Mouse (Mus musculus): ENCODE results near the gene Usp18. TPM values are rescaled to one million over a fixed set of nuclear protein-coding genes. Genes with fewer than 3 reads are reported as not detected.
A peak's percentile ranks its signal among the peaks of the same experiment; 100 is the strongest.

Usp18 gene
- polyA plus RNA-seq, 1 experiment from 2014 or later: 1.7 TPM

- Histone ChIP-seq H3K36me3 (ENCODE audit: control insufficient read depth, insufficient read depth, low read length) (no peaks in the 10 kb centered on the region), H3K9ac (ENCODE audit: low read depth, low read length) (no peak overlapping the region), H3K4me3 (ENCODE audit: low read length) (no peak overlapping the region), H3K27me3 (replicated peaks; ENCODE audit: control insufficient read depth, insufficient read depth, low read length) (peaks cover 3% of the 10 kb centered on the region; the same call in 1 of the 2 replicates), H3K27ac (ENCODE audit: low read depth, low read length) (no peak overlapping the region), H3K4me1 (ENCODE audit: control insufficient read depth, insufficient read depth, low read depth, low read length) (peaks cover 11% of the 10 kb centered on the region), H3K9me3 (ENCODE audit: control insufficient read depth, low read length) (no peaks in the 10 kb centered on the region), H3K4me2 (ENCODE audit: low read length) (peak overlapping the region; percentile 97)
- no peak for ATAC-seq
- 7% methylated on average over 4 of the region's 5 CpGs for WGBS
Observed at GRCm38 (mm10) chr6:121211743-121212142, 34.0 kb upstream of the Usp18 start.

GRCm38 (mm10) chr6:121212988-121213387 lies 32.7 kb upstream of the Usp18 start:
- Histone ChIP-seq H3K4me2 (ENCODE audit: low read length) (no peak overlapping the region), H3K27ac (ENCODE audit: low read depth, low read length) (no peak overlapping the region), H3K4me1 (ENCODE audit: control insufficient read depth, insufficient read depth, low read depth, low read length) (peaks cover 11% of the 10 kb centered on the region), H3K4me3 (ENCODE audit: low read length) (no peak overlapping the region), H3K9me3 (ENCODE audit: control insufficient read depth, low read length) (no peaks in the 10 kb centered on the region), H3K27me3 (replicated peaks; ENCODE audit: control insufficient read depth, insufficient read depth, low read length) (peaks cover 3% of the 10 kb centered on the region; the same call in 1 of the 2 replicates), H3K9ac (ENCODE audit: low read depth, low read length) (no peak overlapping the region), H3K36me3 (ENCODE audit: control insufficient read depth, insufficient read depth, low read length) (no peaks in the 10 kb centered on the region)
- ATAC-seq: no peak
- 88% methylated on average over 4 of the region's 4 CpGs for WGBS

- ATAC-seq: no peak
- Histone ChIP-seq H3K4me1 (ENCODE audit: control insufficient read depth, insufficient read depth, low read depth, low read length) (peaks cover 11% of the 10 kb centered on the region), H3K4me3 (ENCODE audit: low read length) (no peak overlapping the region), H3K9me3 (ENCODE audit: control insufficient read depth, low read length) (no peaks in the 10 kb centered on the region), H3K4me2 (ENCODE audit: low read length) (no peak overlapping the region), H3K27me3 (replicated peaks; ENCODE audit: control insufficient read depth, insufficient read depth, low read length) (peaks cover 3% of the 10 kb centered on the region; the same call in 1 of the 2 replicates), H3K36me3 (ENCODE audit: control insufficient read depth, insufficient read depth, low read length) (no peaks in the 10 kb centered on the region), H3K27ac (ENCODE audit: low read depth, low read length) (no peak overlapping the region), H3K9ac (ENCODE audit: low read depth, low read length) (no peak overlapping the region)
- WGBS: 88% methylated on average over 5 of the region's 5 CpGs
Observed at GRCm38 (mm10) chr6:121214221-121214620, 31.5 kb upstream of the Usp18 start.

- Histone ChIP-seq H3K9ac (ENCODE audit: low read depth, low read length) (no peak overlapping the region), H3K27me3 (replicated peaks; ENCODE audit: control insufficient read depth, insufficient read depth, low read length) (no peaks in the 10 kb centered on the region; the same call in 1 of the 2 replicates), H3K4me1 (ENCODE audit: control insufficient read depth, insufficient read depth, low read depth, low read length) (peaks cover 11% of the 10 kb centered on the region), H3K4me3 (ENCODE audit: low read length) (no peak overlapping the region), H3K27ac (ENCODE audit: low read depth, low read length) (no peak overlapping the region), H3K36me3 (ENCODE audit: control insufficient read depth, insufficient read depth, low read length) (no peaks in the 10 kb centered on the region), H3K4me2 (ENCODE audit: low read length) (no peak overlapping the region), H3K9me3 (ENCODE audit: control insufficient read depth, low read length) (no peaks in the 10 kb centered on the region)
- no peak for ATAC-seq
- WGBS: 83% methylated on average over 8 of the region's 8 CpGs
Observed at GRCm38 (mm10) chr6:121214667-121215330, 30.9 kb upstream of the Usp18 start.

- H3K27ac ChIP-seq (ENCODE audit: low read depth, low read length): no peak overlapping the region
- H3K4me3 ChIP-seq (ENCODE audit: low read length): no peak overlapping the region
- H3K36me3 ChIP-seq (ENCODE audit: control insufficient read depth, insufficient read depth, low read length): no peaks in the 10 kb centered on the region
- H3K9me3 ChIP-seq (ENCODE audit: control insufficient read depth, low read length): no peaks in the 10 kb centered on the region
- H3K4me2 ChIP-seq (ENCODE audit: low read length): no peak overlapping the region
- H3K27me3 ChIP-seq (replicated peaks; ENCODE audit: control insufficient read depth, insufficient read depth, low read length): no peaks in the 10 kb centered on the region; the same call in 1 of the 2 replicates
- WGBS: 85% methylated on average over 5 of the region's 5 CpGs
- no peak for ATAC-seq
- peaks cover 11% of the 10 kb centered on the region for H3K4me1 ChIP-seq (ENCODE audit: control insufficient read depth, insufficient read depth, low read depth, low read length)
- no peak overlapping the region for H3K9ac ChIP-seq (ENCODE audit: low read depth, low read length)
Observed at GRCm38 (mm10) chr6:121215336-121215735, 30.4 kb upstream of the Usp18 start.

- Histone ChIP-seq H3K27me3 (replicated peaks; ENCODE audit: control insufficient read depth, insufficient read depth, low read length) (no peaks in the 10 kb centered on the region; the same call in 1 of the 2 replicates), H3K36me3 (ENCODE audit: control insufficient read depth, insufficient read depth, low read length) (no peaks in the 10 kb centered on the region), H3K27ac (ENCODE audit: low read depth, low read length) (no peak overlapping the region), H3K9ac (ENCODE audit: low read depth, low read length) (no peak overlapping the region), H3K4me3 (ENCODE audit: low read length) (no peak overlapping the region), H3K4me2 (ENCODE audit: low read length) (no peak overlapping the region), H3K9me3 (ENCODE audit: control insufficient read depth, low read length) (no peaks in the 10 kb centered on the region), H3K4me1 (ENCODE audit: control insufficient read depth, insufficient read depth, low read depth, low read length) (peaks cover 6% of the 10 kb centered on the region)
- 83% methylated on average over 6 of the region's 6 CpGs for WGBS
- ATAC-seq: no peak
Observed at GRCm38 (mm10) chr6:121215896-121216295, 29.8 kb upstream of the Usp18 start.

- Histone ChIP-seq H3K4me2 (ENCODE audit: low read length) (no peak overlapping the region), H3K27me3 (replicated peaks; ENCODE audit: control insufficient read depth, insufficient read depth, low read length) (no peaks in the 10 kb centered on the region; the same call in 1 of the 2 replicates), H3K4me1 (ENCODE audit: control insufficient read depth, insufficient read depth, low read depth, low read length) (no peaks in the 10 kb centered on the region), H3K36me3 (ENCODE audit: control insufficient read depth, insufficient read depth, low read length) (no peaks in the 10 kb centered on the region), H3K4me3 (ENCODE audit: low read length) (no peak overlapping the region), H3K9ac (ENCODE audit: low read depth, low read length) (no peak overlapping the region), H3K27ac (ENCODE audit: low read depth, low read length) (no peak overlapping the region), H3K9me3 (ENCODE audit: control insufficient read depth, low read length) (no peaks in the 10 kb centered on the region)
- WGBS: 76% methylated on average over 5 of the region's 5 CpGs
- no peak for ATAC-seq
Observed at GRCm38 (mm10) chr6:121216589-121217255, 29.0 kb upstream of the Usp18 start.

- Histone ChIP-seq H3K9me3 (ENCODE audit: control insufficient read depth, low read length) (no peaks in the 10 kb centered on the region), H3K4me1 (ENCODE audit: control insufficient read depth, insufficient read depth, low read depth, low read length) (no peaks in the 10 kb centered on the region), H3K4me3 (ENCODE audit: low read length) (no peak overlapping the region), H3K4me2 (ENCODE audit: low read length) (no peak overlapping the region), H3K27ac (ENCODE audit: low read depth, low read length) (no peak overlapping the region), H3K27me3 (replicated peaks; ENCODE audit: control insufficient read depth, insufficient read depth, low read length) (no peaks in the 10 kb centered on the region), H3K36me3 (ENCODE audit: control insufficient read depth, insufficient read depth, low read length) (no peaks in the 10 kb centered on the region), H3K9ac (ENCODE audit: low read depth, low read length) (no peak overlapping the region)
- WGBS: 94% methylated on average over 7 of the region's 7 CpGs
- ATAC-seq: no peak
Observed at GRCm38 (mm10) chr6:121218002-121218401, 27.7 kb upstream of the Usp18 start.

- no peak overlapping the region for H3K27ac ChIP-seq (ENCODE audit: low read depth, low read length)
- no peak for ATAC-seq
- 81% methylated on average over 4 of the region's 4 CpGs for WGBS
- no peak overlapping the region for H3K4me2 ChIP-seq (ENCODE audit: low read length)
- H3K4me3 ChIP-seq (ENCODE audit: low read length): no peak overlapping the region
- H3K36me3 ChIP-seq (ENCODE audit: control insufficient read depth, insufficient read depth, low read length): no peaks in the 10 kb centered on the region
- H3K9ac ChIP-seq (ENCODE audit: low read depth, low read length): no peak overlapping the region
- no peaks in the 10 kb centered on the region for H3K9me3 ChIP-seq (ENCODE audit: control insufficient read depth, low read length)
- no peaks in the 10 kb centered on the region for H3K27me3 ChIP-seq (replicated peaks; ENCODE audit: control insufficient read depth, insufficient read depth, low read length)
- no peaks in the 10 kb centered on the region for H3K4me1 ChIP-seq (ENCODE audit: control insufficient read depth, insufficient read depth, low read depth, low read length)
Observed at GRCm38 (mm10) chr6:121219406-121219805, 26.3 kb upstream of the Usp18 start.

Measured in hindbrain, embryonic 16.5 days (tissue).